Mouse (Mus musculus) limb, embryonic 14.5 days (tissue): ENCODE data around the gene Acrbp. TPM values are rescaled to one million over a fixed set of nuclear protein-coding genes. Genes with fewer than 3 reads are reported as not detected.

Experiments used
- ATAC-seq: fragments of 200-750 bp; cut with Nextera tagmentation; 2 replicates; pipeline ENCODE4 v1.8.0; 2017; ENCODE audit warnings: low read depth, moderate number of reproducible peaks, moderate TSS enrichment; ENCODE audit not compliant: low FRiP score
- DNase-seq: peaks from one replicate; pipeline ENCODE4 v3.0.0-alpha.2; 2015; ENCODE audit warnings: low spot score
- H3K27ac ChIP-seq: fragments of 300-500 bp; sonication (generic); replicated peaks from 2 replicates; pipeline ENCODE4 v1.5.1; 2014; ENCODE audit warnings: low read depth, mild to moderate bottlenecking, low read length, moderate library complexity, mixed read lengths
- H3K27me3 ChIP-seq: fragments of 300-500 bp; sonication (generic); 2 replicates; pipeline ENCODE4 v1.6.1; 2014; ENCODE audit warnings: low read length, mixed read lengths; ENCODE audit not compliant: control insufficient read depth, insufficient read depth
- H3K36me3 ChIP-seq: fragments of 300-500 bp; sonication (generic); 2 replicates; pipeline ENCODE4 v1.6.1; 2014; ENCODE audit warnings: mild to moderate bottlenecking, low read length, moderate library complexity, mixed read lengths; ENCODE audit not compliant: control insufficient read depth, insufficient read depth
- H3K4me1 ChIP-seq: fragments of 300-500 bp; sonication (generic); 2 replicates; pipeline ENCODE4 v1.6.1; 2014; ENCODE audit warnings: antibody characterized with exemption, low read length, mixed read lengths; ENCODE audit not compliant: control insufficient read depth, insufficient read depth
- H3K4me2 ChIP-seq: fragments of 300-500 bp; sonication (generic); replicated peaks from 2 replicates; pipeline ENCODE4 v1.6.1; 2014; ENCODE audit warnings: low read depth, mild to moderate bottlenecking, low read length, moderate library complexity; ENCODE audit not compliant: severe bottlenecking
- H3K4me3 ChIP-seq: fragments of 300-500 bp; sonication (generic); replicated peaks from 2 replicates; pipeline ENCODE4 v1.5.1; 2014; ENCODE audit warnings: low read length
- H3K9ac ChIP-seq: fragments of 300-500 bp; sonication (generic); 2 replicates; pipeline ENCODE4 v1.6.1; 2014; ENCODE audit warnings: mild to moderate bottlenecking, low read depth, low read length, moderate library complexity; ENCODE audit not compliant: severe bottlenecking
- H3K9me3 ChIP-seq: fragments of 300-500 bp; sonication (generic); 2 replicates; pipeline ENCODE4 v1.6.1; 2016; ENCODE audit warnings: low read length; ENCODE audit not compliant: control insufficient read depth
- POLR2A ChIP-seq: fragments of 200-500 bp; IDR thresholded peaks from 2 replicates; pipeline ENCODE4 v1.8.0; 2012; ENCODE audit warnings: inconsistent platforms, mild to moderate bottlenecking, moderate library complexity, borderline replicate concordance; ENCODE audit not compliant: insufficient read depth, insufficient read length; ENCODE audit errors: extremely low read depth
- WGBS: fragments of 180-500 bp; shearing (Covaris S2); extraction: QIAGEN DNeasy Blood & Tissue Kit; methylation state at CpG from one replicate; pipeline ENCODE4 v1.1.7; 2014; 5-methylcytosine and 5-hydroxymethylcytosine counted together
- polyA plus RNA-seq, 2 experiments: library from polyadenylated mRNA; depleted of rRNA in 1 of 2; stranded (reverse) in 1 of 2; unstranded in 1 of 2; fragments of >200 nt; fragmentation: Nextera tagmentation in 1 of 2; extraction: Ambion mirVana in 1 of 2; gene quantifications; 2 replicates each; pipeline versions ENCODE4 v1.2.1 to v1.2.3; 2012 to 2014

Gene Acrbp
- polyA plus RNA-seq, 2 experiments = 9.4 to 28.9 TPM

DNA sequence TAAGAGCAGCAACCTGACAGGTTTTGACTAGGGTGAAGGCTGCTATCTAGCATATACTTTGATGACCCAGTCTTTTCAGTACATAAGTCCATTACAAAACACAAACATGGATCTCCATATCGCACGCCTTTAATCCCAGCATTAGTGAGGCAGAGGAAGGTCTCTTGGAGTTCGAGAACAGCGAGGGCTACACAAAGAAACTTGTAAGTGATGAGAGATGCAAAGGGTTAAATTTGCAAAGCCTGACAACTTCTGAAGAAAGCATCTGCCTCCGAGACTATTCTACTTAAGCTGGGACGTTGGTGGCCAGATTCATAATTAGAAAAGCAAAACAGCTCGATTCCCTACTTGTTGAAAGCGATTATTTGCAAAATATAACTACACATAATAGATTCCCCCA, 10.4 kb upstream of the Acrbp start:
- peak overlapping the region; percentile 56 for H3K4me2 ChIP-seq
- peaks cover 4% of the 10 kb centered on the region; the same call in 1 of the 2 replicates for H3K4me1 ChIP-seq
- H3K27me3 ChIP-seq = no peaks in the 10 kb centered on the region
- peak; percentile 14 for ATAC-seq
- peak overlapping the region; percentile 87 for H3K27ac ChIP-seq
- no peak for DNase-seq
- no peak for TF ChIP-seq POLR2A
- H3K36me3 ChIP-seq = peaks cover 46% of the 10 kb centered on the region
- H3K4me3 ChIP-seq = peak overlapping the region; percentile 51
- 6% methylated on average over 8 of the region's 8 CpGs for WGBS
- peak overlapping the region; percentile 49 for H3K9ac ChIP-seq
- no peaks in the 10 kb centered on the region for H3K9me3 ChIP-seq

DNA sequence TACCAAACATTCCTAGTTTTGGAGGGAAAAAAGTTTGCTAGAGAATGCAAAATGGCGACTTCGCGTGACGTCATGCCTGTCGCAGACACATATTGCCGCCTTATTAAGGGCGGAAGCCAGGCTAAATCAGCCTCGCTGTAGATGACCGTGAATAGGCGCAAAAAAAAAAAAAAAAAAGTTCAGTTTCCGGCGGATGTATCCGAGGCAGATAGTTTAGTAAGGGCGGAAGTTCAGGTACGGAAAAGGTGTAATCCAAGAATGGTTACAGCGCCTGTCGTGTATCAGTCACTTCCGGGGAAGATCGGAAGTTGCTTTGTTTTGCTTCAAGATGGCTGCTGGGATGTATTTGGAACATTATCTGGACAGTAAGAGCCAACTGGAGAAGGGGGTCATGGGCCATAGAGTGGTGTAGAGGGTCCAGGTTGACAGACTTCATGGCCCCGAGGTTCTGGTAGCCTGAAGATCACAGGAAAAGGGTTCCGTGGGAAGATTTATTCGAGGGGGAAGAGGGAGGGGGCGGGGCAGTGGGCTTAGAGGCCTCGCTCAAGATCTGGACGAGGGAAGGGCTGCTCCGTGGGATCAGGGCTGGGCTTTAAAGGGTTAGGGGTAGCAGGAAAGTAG, 9.8 kb upstream of the Acrbp start, which contains the start of gene Ing4:
Ing4 (plus strand) TSS at position 228 of the 621 bp plus-strand sequence.
- WGBS = 0% methylated on average over 26 of the region's 26 CpGs
- peak; percentile 97 for DNase-seq

DNA sequence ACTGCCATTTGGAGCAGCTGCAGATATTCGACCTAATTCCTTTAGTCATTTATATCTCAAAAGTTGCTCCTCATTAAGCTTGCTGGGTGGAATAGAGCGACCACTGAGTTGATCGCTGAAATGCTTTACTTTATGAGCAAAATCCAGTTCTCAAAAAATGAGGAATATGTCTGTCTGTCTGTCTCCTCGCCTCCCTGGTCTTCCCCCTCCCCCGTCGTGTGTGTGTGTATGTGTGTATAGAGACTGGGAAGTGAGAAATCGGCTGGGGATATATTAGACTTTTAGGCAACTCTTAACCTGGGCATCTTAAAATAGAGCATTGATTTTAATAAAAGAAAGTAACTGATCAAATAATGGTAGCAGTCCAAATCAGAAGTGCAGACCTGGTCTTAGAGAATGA, 9.3 kb upstream of the Acrbp start:
- H3K27me3 ChIP-seq = no peaks in the 10 kb centered on the region
- peaks cover 46% of the 10 kb centered on the region for H3K36me3 ChIP-seq

More for the DNA sequence above, 9.8 kb upstream of the Acrbp start, which contains the start of gene Ing4:
- Histone ChIP-seq H3K4me1 (peaks cover 4% of the 10 kb centered on the region; the same call in 1 of the 2 replicates), H3K9ac (peak within 1 kb of the TSS; percentile 69), H3K27me3 (no peaks in the 10 kb centered on the region), H3K4me2 (peak within 1 kb of the TSS; percentile 76), H3K36me3 (peaks cover 47% of the 10 kb centered on the region), H3K27ac (peak within 1 kb of the TSS; percentile 87), H3K4me3 (peak within 1 kb of the TSS; percentile 51), H3K9me3 (no peaks in the 10 kb centered on the region)
- no peak for TF ChIP-seq POLR2A
- ATAC-seq = peak; percentile 96

DNA sequence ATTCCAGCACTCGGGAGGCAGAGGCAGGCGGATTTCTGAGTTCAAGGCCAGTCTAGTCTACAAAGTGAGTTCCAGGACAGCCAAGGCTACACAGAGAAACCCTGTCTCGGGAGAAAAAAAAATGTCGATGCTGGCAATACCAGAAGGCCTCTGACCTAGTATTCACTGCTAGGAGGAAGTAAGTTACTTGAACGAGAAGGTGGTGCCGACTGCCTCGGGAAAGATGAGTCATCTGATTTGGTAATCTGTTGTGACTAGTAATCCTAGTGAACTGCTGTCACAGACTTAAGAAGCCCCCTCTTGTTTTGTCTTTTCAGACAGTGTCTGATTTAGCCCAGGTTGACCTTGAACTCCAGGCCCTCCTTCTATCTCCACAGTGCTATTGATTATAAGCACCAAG, 8.4 kb upstream of the Acrbp start:
- 96% methylated on average over 7 of the region's 7 CpGs for WGBS
- Histone ChIP-seq H3K27me3 (no peaks in the 10 kb centered on the region), H3K4me2 (no peak overlapping the region), H3K9me3 (no peaks in the 10 kb centered on the region), H3K4me1 (peaks cover 4% of the 10 kb centered on the region; the same call in 1 of the 2 replicates), H3K9ac (no peak overlapping the region), H3K27ac (no peak overlapping the region), H3K4me3 (no peak overlapping the region), H3K36me3 (peaks cover 45% of the 10 kb centered on the region)
- ATAC-seq (no peak), DNase-seq (no peak)
- TF ChIP-seq POLR2A = no peak

More for the DNA sequence above, 9.3 kb upstream of the Acrbp start:
- Histone ChIP-seq H3K9ac (peak overlapping the region; percentile 69), H3K4me1 (peaks cover 4% of the 10 kb centered on the region; the same call in 1 of the 2 replicates), H3K4me3 (peak overlapping the region; percentile 51), H3K4me2 (peak overlapping the region; percentile 76), H3K9me3 (no peaks in the 10 kb centered on the region), H3K27ac (peak overlapping the region; percentile 70; the same call in 1 of the 2 replicates)
- ATAC-seq (no peak), DNase-seq (no peak)
- no peak for TF ChIP-seq POLR2A
- WGBS = 13% methylated on average over 7 of the region's 7 CpGs

DNA sequence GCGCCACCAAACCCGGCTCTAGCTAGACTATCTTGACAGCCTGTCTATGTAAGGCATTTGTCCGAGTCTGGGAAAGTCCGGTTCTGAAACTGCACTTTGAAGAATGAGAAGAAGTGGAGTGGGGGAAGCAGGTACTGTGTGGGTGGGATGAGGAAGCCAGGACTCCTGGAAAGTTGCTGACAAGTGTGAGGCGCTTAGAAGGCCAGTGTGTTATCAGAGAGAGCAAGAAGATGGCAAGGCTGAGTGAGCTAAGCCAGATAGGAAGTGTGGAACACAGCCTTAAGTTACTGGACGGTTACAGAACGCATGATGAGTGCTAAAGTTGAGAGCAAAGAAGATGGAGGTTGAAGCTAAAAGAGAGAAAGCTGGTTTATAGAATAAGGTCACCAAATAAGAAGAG, 7.4 kb upstream of the Acrbp start:
- peaks cover 4% of the 10 kb centered on the region; the same call in 1 of the 2 replicates for H3K4me1 ChIP-seq
- H3K27me3 ChIP-seq = no peaks in the 10 kb centered on the region
- ATAC-seq = no peak
- 97% methylated on average over 7 of the region's 7 CpGs for WGBS
- no peak overlapping the region for H3K4me2 ChIP-seq
- no peak overlapping the region for H3K9ac ChIP-seq
- DNase-seq = no peak
- H3K27ac ChIP-seq = no peak overlapping the region
- no peak for TF ChIP-seq POLR2A
- no peaks in the 10 kb centered on the region for H3K9me3 ChIP-seq
- peaks cover 45% of the 10 kb centered on the region for H3K36me3 ChIP-seq
- no peak overlapping the region for H3K4me3 ChIP-seq
